Mouse (Mus musculus): ENCODE measurements at regions not wholly inside any gene's neighbourhood (a gene's known extent, or its start where the extent isn't known, plus 50 kb on each side); places are given as distances from the start of the nearest gene placed in this dataset.
A peak's percentile ranks its signal among the peaks of the same experiment; 100 is the strongest.

DNA sequence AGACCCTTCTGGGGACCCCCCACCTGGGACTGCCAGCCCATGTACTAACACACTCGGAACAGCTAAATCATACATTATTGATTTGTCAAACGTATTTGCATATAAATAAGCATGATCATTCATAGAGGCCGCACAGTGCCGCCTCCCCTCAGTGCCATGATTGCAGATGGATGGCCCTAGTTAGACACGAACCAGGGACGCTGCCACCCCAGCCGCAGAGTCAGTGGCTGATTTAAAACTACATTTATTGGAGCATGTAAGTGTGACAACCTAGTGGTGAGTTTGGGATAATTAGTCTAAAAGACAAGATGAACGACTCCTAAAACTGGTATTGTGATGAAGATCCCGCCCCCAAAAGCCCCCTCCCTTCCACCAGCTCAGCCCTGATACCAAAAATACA, 138.3 kb upstream of the Top1 start:
- no peak overlapping the region for H3K4me2 ChIP-seq
- H3K27me3 ChIP-seq = 0 out of 2 replicates have a peak, but pooled peaks cover 4% of the 10 kb centered on the region
- no peaks in the 10 kb centered on the region for H3K36me3 ChIP-seq
- no peak overlapping the region for H3K9ac ChIP-seq
- no peak overlapping the region for H3K27ac ChIP-seq
- no peak for ATAC-seq (replicated peaks; ENCODE audit: insufficient number of reproducible peaks, insufficient read depth, low FRiP score, low read depth)
- WGBS = 65% methylated on average over 9 of the region's 9 CpGs
- H3K9me3 ChIP-seq (replicated peaks) = no peaks in the 10 kb centered on the region
- no peak overlapping the region for H3K4me3 ChIP-seq
- peaks cover 5% of the 10 kb centered on the region; the same call in 1 of the 2 replicates for H3K4me1 ChIP-seq (replicated peaks)

DNA sequence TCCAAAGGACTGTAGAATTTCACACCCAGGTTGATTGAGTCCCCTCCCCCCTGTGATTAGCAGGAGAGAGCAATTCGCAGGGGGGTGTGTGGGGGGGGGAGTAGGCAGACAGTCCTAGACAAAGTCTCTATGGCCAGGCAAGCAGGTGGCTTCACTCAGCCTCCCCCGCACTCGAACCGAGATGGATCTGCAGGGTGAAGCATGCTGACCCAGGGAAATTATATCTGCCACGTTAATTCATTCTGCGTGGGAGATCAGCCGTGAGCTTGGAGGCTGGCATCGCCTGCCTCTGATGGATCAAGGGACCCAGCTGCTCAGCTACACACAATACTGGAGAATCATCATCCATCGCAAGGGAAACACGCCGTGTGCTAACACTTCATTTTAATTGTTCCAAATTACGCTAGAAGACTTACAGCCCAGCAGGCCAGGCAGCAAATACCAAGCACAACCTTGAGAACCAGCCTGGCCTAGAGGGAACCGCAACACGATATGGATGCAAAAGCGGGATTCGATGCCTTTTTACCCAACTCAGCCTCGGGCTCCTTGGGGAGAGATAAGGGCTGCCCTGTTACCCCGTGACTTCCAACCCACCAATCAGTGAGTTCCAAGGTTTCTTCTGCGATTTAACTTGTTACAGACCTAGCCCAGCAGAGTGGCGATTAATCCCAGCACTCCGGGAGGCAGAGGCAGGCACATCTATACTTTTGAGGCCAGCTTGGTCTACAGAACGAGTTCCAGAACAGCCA, 137.7 kb upstream of the Top1 start:
- no peak overlapping the region for H3K9ac ChIP-seq
- ATAC-seq (replicated peaks; ENCODE audit: insufficient number of reproducible peaks, insufficient read depth, low FRiP score, low read depth) = no peak
- no peaks in the 10 kb centered on the region for H3K9me3 ChIP-seq (replicated peaks)
- H3K36me3 ChIP-seq = no peaks in the 10 kb centered on the region
- H3K4me3 ChIP-seq = no peak overlapping the region
- peaks cover 5% of the 10 kb centered on the region; the same call in 1 of the 2 replicates for H3K4me1 ChIP-seq (replicated peaks)
- H3K27me3 ChIP-seq = 0 out of 2 replicates have a peak, but pooled peaks cover 4% of the 10 kb centered on the region
- no peak overlapping the region for H3K4me2 ChIP-seq
- WGBS = 54% methylated on average over 22 of the region's 22 CpGs
- no peak overlapping the region for H3K27ac ChIP-seq

DNA sequence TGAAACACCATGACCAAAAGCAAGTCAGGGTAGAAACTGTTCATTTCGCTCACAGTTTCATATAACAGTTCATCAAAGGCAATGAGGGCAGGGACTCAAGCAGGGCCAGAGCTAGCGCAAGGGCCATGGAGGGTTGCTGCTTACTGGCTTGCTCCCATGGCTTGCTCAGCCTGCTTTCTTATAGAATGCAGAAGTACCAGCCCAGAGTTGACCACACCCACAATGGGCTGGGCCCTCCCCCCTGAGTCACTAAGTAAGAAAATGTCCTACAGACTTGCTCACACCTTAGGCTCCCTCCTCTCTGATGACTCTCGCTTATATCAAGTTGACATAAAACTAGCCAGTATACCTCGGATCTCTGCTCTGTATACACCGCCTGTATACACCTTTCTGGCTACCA, 135.5 kb upstream of the Top1 start:
- WGBS = 86% methylated on average over 5 of the region's 5 CpGs

DNA sequence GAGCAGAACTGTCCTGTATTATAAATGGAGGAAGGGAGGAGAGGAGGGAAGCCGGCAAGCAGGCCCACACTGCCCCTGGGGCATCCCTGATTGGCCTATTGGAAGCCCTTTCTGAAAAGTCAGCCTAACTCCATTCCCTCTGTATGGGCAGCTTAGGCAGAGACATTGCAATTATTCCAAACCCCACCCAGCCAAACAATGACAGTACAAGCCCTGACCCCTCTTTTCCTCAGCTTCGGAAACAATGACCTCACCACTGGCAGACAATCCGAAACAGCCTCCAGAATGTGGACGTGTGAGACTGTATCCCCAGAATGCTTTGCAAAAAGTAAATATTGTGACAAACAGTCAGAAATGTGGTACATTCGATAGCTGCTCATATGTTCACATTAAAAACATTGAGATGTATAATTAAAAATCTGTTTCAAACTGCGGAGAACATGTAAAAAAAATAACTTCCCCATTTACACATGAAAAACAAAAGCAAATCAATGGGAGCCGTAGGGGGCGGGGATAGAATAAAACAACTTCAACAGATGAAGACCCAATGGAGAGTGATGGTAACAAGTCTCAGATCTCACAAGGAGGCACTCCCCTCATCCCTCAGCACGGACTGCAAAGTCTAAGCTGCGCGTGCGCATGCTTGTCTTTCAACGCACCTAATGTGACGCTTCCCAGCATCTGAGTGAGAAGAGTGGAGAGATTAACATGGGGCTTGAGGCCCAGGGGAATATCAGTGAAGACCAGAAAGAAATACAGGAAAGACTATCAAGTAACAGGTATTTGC, 134.9 kb upstream of the Top1 start:
- ATAC-seq (replicated peaks; ENCODE audit: insufficient number of reproducible peaks, insufficient read depth, low FRiP score, low read depth) = peak; percentile 72; the same call in 1 of the 2 replicates
- H3K4me2 ChIP-seq = no peak overlapping the region
- no peak overlapping the region for H3K4me3 ChIP-seq
- H3K4me1 ChIP-seq (replicated peaks) = peaks cover 5% of the 10 kb centered on the region; the same call in 1 of the 2 replicates
- no peaks in the 10 kb centered on the region for H3K9me3 ChIP-seq (replicated peaks)
- peaks cover 11% of the 10 kb centered on the region; the same call in 1 of the 2 replicates for H3K27me3 ChIP-seq
- H3K9ac ChIP-seq = no peak overlapping the region
- no peaks in the 10 kb centered on the region for H3K36me3 ChIP-seq
- WGBS = 36% methylated on average over 14 of the region's 14 CpGs
- peak overlapping the region; percentile 38 for H3K27ac ChIP-seq

More for the DNA sequence above, 135.5 kb upstream of the Top1 start:
- no peak for ATAC-seq (replicated peaks; ENCODE audit: insufficient number of reproducible peaks, insufficient read depth, low FRiP score, low read depth)
- Histone ChIP-seq H3K4me3 (no peak overlapping the region), H3K4me2 (no peak overlapping the region), H3K4me1 (replicated peaks) (peaks cover 5% of the 10 kb centered on the region; the same call in 1 of the 2 replicates), H3K27ac (peak overlapping the region; percentile 38), H3K9me3 (replicated peaks) (no peaks in the 10 kb centered on the region), H3K27me3 (0 out of 2 replicates have a peak, but pooled peaks cover 6% of the 10 kb centered on the region), H3K9ac (no peak overlapping the region), H3K36me3 (no peaks in the 10 kb centered on the region)

DNA sequence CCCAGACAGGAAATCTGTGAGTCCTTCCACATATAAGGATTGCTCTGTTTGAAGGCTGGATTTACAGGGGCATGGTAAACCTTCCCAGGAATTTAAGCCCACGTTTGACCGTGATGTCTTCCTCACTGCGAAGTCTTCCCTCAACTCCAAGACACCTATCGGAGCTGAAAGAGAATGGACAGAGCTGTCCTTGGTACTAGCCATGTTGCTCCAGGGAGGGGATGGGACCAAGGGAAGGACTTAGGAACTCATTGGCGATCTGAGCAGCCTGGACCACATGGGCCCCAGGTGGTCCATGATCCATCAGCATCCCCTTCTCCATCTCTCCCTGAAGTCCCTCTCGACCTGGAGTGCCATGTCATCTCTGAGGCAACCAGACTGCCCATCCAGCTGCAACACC, 130.1 kb upstream of the Top1 start:
- H3K4me3 ChIP-seq = no peak overlapping the region

DNA sequence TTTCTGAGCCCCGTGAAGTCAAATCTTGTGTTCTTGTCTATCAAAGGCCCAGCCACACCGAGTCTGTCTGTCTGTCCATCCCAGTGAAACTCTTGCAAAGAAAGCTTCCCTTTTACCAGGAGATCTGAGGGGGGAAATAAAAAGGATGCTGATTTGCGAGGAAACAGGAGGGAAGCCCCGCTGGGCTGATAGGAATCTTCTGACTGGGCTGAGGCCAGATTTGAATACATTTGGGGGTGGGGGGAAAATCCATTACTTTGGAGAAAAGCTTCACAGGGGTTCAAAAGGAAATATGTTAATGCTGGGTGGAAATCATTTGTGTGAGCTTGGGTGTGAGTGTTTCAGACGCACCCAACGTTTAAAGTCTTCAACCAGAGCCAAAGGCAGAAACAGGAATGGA, 129.2 kb upstream of the Top1 start:
- no peak overlapping the region for H3K9ac ChIP-seq
- no peaks in the 10 kb centered on the region for H3K36me3 ChIP-seq
- H3K4me3 ChIP-seq = no peak overlapping the region
- 19% methylated on average over 6 of the region's 6 CpGs for WGBS
- no peak for ATAC-seq (replicated peaks; ENCODE audit: insufficient number of reproducible peaks, insufficient read depth, low FRiP score, low read depth)
- peaks cover 23% of the 10 kb centered on the region for H3K27me3 ChIP-seq
- no peak overlapping the region for H3K27ac ChIP-seq
- no peaks in the 10 kb centered on the region for H3K9me3 ChIP-seq (replicated peaks)
- no peak overlapping the region for H3K4me2 ChIP-seq
- no peaks in the 10 kb centered on the region for H3K4me1 ChIP-seq (replicated peaks)

More for the DNA sequence above, 130.1 kb upstream of the Top1 start:
- ATAC-seq (replicated peaks; ENCODE audit: insufficient number of reproducible peaks, insufficient read depth, low FRiP score, low read depth) = no peak
- peaks cover 1% of the 10 kb centered on the region; the same call in 1 of the 2 replicates for H3K4me1 ChIP-seq (replicated peaks)
- H3K9ac ChIP-seq = no peak overlapping the region
- 48% methylated on average over 6 of the region's 6 CpGs for WGBS
- H3K4me2 ChIP-seq = no peak overlapping the region
- no peaks in the 10 kb centered on the region for H3K36me3 ChIP-seq
- H3K27me3 ChIP-seq = peaks cover 21% of the 10 kb centered on the region
- H3K27ac ChIP-seq = no peak overlapping the region
- H3K9me3 ChIP-seq (replicated peaks) = no peaks in the 10 kb centered on the region

DNA sequence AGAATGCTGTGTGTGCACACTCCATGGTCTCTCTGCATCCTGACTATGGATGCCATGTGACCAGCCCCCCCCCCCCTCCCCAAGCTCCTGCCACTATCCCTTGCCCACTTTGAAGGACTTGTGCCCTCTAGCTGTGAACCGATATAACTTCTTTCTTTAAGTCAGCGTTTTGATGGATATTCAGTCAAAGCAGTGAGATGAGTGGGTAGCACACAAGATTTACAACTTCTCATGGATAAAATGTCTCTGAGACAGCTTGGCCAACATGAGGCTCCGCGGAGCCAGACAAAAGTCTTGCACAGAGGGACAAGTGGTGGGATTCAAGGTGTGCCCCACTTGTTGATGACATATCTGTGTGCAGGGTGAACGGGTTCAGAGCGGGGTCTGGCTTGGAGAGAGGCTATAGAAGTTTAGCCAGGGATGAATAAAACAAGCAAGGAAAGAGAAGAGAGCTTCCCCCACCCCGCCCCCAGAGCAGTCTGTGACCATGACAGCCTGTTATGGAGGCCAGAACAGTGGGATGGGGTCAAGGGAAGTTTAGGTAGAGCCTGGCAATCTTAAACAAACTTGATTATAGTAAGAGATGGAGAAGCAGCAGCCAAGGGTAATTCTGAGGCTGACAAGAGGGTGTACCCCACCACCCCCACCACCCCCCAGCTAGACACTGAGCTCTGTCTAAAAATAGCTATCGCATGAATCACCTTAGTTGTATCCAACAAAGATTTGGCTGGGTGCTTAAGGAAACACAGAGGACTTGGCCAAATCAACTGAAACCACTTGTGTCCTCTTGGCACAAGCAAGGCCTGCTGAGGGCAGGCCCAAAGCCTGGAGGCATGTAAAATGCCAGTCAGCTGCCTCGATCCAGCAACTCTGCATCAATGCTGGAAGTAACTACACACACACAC, 120.1 kb upstream of the Top1 start:
- ATAC-seq (replicated peaks; ENCODE audit: insufficient number of reproducible peaks, insufficient read depth, low FRiP score, low read depth) = peak; percentile 62; the same call in 1 of the 2 replicates
- WGBS = 61% methylated on average over 9 of the region's 9 CpGs
- no peak overlapping the region for H3K4me3 ChIP-seq
- H3K9me3 ChIP-seq (replicated peaks) = no peaks in the 10 kb centered on the region
- no peak overlapping the region for H3K9ac ChIP-seq
- no peaks in the 10 kb centered on the region for H3K36me3 ChIP-seq
- H3K4me2 ChIP-seq = no peak overlapping the region
- peaks cover 9% of the 10 kb centered on the region; the same call in 1 of the 2 replicates for H3K4me1 ChIP-seq (replicated peaks)
- 0 out of 2 replicates have a peak, but pooled peaks cover 2% of the 10 kb centered on the region for H3K27me3 ChIP-seq
- H3K27ac ChIP-seq = no peak overlapping the region

DNA sequence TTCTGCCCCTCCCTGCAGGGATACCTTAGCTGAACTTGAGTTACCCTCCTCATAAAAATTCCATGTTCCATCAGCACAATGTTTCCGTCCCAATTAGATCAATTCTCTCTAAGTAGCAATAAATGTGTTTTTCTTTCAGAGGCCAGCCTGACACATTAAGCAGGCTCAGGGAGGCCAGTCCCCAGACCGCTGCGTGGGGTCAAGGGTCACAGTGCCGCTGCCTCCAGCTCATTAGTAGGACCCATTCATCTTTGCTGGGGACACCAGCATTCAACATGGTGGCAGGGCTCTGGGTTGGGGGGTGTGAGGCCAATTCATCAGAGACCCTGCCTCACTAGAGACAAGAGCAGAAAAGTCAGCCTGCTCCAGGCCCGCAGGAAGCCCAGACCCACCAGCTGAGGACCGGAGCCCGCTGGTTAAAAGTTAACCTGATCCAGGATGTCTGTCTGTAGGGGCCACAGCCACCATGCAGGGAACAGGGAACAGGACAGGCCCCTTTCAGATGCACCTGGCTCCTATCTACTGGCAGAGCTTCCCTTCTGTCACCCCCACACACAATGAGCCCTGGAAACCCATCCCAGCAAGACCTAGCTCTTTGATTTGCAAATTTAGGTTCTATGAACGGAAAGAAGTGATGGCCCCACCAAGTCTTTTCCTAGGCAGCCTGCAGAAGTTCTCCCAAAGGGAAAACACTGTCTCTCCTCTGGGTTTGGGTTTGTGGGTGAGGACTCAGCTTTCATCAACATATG, 119.1 kb upstream of the Top1 start:
- Histone ChIP-seq H3K9ac (no peak overlapping the region), H3K27ac (no peak overlapping the region), H3K4me1 (replicated peaks) (peaks cover 9% of the 10 kb centered on the region; the same call in 1 of the 2 replicates), H3K27me3 (no peaks in the 10 kb centered on the region), H3K4me2 (no peak overlapping the region), H3K4me3 (no peak overlapping the region), H3K36me3 (no peaks in the 10 kb centered on the region), H3K9me3 (replicated peaks) (no peaks in the 10 kb centered on the region)
- WGBS = 71% methylated on average over 8 of the region's 8 CpGs
- ATAC-seq (replicated peaks; ENCODE audit: insufficient number of reproducible peaks, insufficient read depth, low FRiP score, low read depth) = no peak

DNA sequence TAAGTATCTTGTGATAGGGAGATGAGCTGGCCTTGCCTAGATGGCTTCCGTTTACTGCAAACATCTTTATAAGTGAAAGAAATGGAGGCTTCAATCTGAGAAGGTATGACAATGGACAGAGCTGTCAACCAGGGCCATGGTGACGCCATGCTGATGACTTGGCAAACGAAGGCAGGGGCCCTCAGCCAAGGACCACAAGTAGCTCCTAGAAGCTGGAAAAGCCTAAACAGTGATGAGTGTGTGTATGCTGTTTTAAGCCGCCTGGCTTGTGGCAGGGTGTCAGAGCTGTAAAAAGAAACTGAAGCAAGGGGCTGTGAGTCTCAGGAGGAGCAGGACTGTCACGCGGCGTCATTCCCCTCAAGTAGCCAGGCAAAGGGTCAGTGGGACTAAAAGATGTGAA, 116.4 kb upstream of the Top1 start:
- no peaks in the 10 kb centered on the region for H3K27me3 ChIP-seq
- no peaks in the 10 kb centered on the region for H3K9me3 ChIP-seq (replicated peaks)
- H3K4me3 ChIP-seq = no peak overlapping the region
- no peak for ATAC-seq (replicated peaks; ENCODE audit: insufficient number of reproducible peaks, insufficient read depth, low FRiP score, low read depth)
- peaks cover 9% of the 10 kb centered on the region; the same call in 1 of the 2 replicates for H3K4me1 ChIP-seq (replicated peaks)
- no peak overlapping the region for H3K27ac ChIP-seq
- no peak overlapping the region for H3K9ac ChIP-seq
- WGBS = 54% methylated on average over 7 of the region's 7 CpGs
- H3K4me2 ChIP-seq = no peak overlapping the region
- no peaks in the 10 kb centered on the region for H3K36me3 ChIP-seq

DNA sequence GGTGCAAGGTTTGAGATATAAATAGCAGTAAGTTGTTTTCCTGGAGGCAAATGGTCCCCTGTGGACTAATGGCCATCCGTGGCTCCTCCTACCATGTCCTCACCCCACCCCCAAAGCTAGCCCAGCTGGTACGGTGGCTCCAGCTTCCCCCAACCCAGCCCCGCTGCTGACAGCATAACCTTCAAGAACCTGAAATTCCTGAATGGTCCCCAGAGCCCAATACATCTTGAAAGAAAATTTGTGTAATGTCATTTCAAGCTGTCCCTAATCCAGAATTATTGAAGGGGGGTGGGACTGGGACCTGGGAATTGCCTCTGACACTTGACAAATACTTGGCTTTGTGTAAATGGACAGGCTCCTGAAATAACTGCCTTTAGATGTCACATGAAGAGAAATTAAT, 115.3 kb upstream of the Top1 start:
- Histone ChIP-seq H3K27me3 (no peaks in the 10 kb centered on the region), H3K36me3 (no peaks in the 10 kb centered on the region), H3K27ac (no peak overlapping the region), H3K4me3 (no peak overlapping the region), H3K9ac (no peak overlapping the region), H3K9me3 (replicated peaks) (no peaks in the 10 kb centered on the region), H3K4me2 (no peak overlapping the region), H3K4me1 (replicated peaks) (peaks cover 8% of the 10 kb centered on the region; the same call in 1 of the 2 replicates)
- ATAC-seq (replicated peaks; ENCODE audit: insufficient number of reproducible peaks, insufficient read depth, low FRiP score, low read depth) = no peak
- WGBS = 47% methylated on average over 3 of the region's 3 CpGs
